ENCODE assay signal across 7 mouse cellular contexts in genomic region chr7:130380769-130381355, GRCm38 (mm10).
DNase-seq lines count a peak whose midpoint lies in the region; ATAC-seq lines count a peak whose summit lies in the region.

No protein-coding gene starts in this region.

- no peak for ATAC-seq in hindbrain, embryonic 12.5 days (ENCODE audit: low FRiP score)
- ATAC-seq in granulocyte monocyte progenitor cell, adult 5-6 weeks (replicated peaks; ENCODE audit: poor library complexity, severe bottlenecking): no peak

- H3K36me3 ChIP-seq in hindbrain, embryonic 12.5 days: no peaks in the 10 kb centered on the region

- no peaks in the 10 kb centered on the region for H3K27me3 ChIP-seq in hindbrain, embryonic 12.5 days

- 73% methylated on average over 8 of the region's 8 CpGs for WGBS in hindbrain, embryonic 12.5 days

- no peak overlapping the region for H3K4me3 ChIP-seq in hindbrain, embryonic 12.5 days

- no peaks in the 10 kb centered on the region for H3K9me3 ChIP-seq in hindbrain, embryonic 12.5 days (replicated peaks)

- H3K4me2 ChIP-seq in hindbrain, embryonic 12.5 days (replicated peaks): no peak overlapping the region

- H3K4me1 ChIP-seq in hindbrain, embryonic 12.5 days: peaks cover 11% of the 10 kb centered on the region

- peak overlapping the region; percentile 64; the same call in 1 of the 2 replicates for H3K27ac ChIP-seq in hindbrain, embryonic 12.5 days

- H3K9ac ChIP-seq in hindbrain, embryonic 12.5 days: no peak overlapping the region

- DNase-seq in kidney, postnatal 25 days: peak; percentile 12 to 39
- DNase-seq in kidney, adult 11 months: no peak
- DNase-seq in R1 (ENCODE audit: low read depth, low spot score): peak; percentile 27
- peak; percentile 72 for DNase-seq in cerebellum, adult 11 months
- DNase-seq in skeletal muscle tissue, adult 2 months (ENCODE audit: low read depth, low spot score): peak; percentile 13
